Mouse (Mus musculus) G1E (cell line): ENCODE measurements around the gene Tas2r138. TPM values are rescaled to one million over a fixed set of nuclear protein-coding genes. Genes with fewer than 3 reads are reported as not detected.
"Not testable (repeated sequence)": the region's sequence is repeated elsewhere in the genome, so short reads cannot be mapped to it uniquely, and the experiment has no call there.

Experiments
- ATAC-seq: 2 replicates; pipeline ENCODE4 v1.8.0; 2016; ENCODE audit warnings: mild to moderate bottlenecking; ENCODE audit not compliant: insufficient number of reproducible peaks, poor library complexity, low FRiP score, severe bottlenecking; ENCODE audit errors: extremely low read depth
- DNase-seq: peaks from one replicate; pipeline ENCODE4 v3.0.0; 2012; ENCODE audit warnings: low spot score
- H3K27me3 ChIP-seq: 2 replicates; pipeline ENCODE4 v1.6.1; 2012; ENCODE audit warnings: mild to moderate bottlenecking, low read length, inconsistent platforms; ENCODE audit not compliant: insufficient read depth
- H3K36me3 ChIP-seq: replicated peaks from 2 replicates; pipeline ENCODE3; 2012; ENCODE audit warnings: mild to moderate bottlenecking, inconsistent platforms
- H3K4me1 ChIP-seq: 2 replicates; pipeline ENCODE4 v1.6.1; 2012; ENCODE audit warnings: low read depth, low read length, inconsistent platforms, mixed read lengths; ENCODE audit not compliant: insufficient read depth
- H3K4me3 ChIP-seq: 2 replicates; pipeline ENCODE4 v1.5.1; 2012; ENCODE audit warnings: low read depth, mild to moderate bottlenecking, inconsistent platforms, low read length, moderate library complexity, mixed read lengths
- H3K9me3 ChIP-seq: replicated peaks from 2 replicates; pipeline ENCODE4 v1.6.1; 2012; ENCODE audit warnings: inconsistent platforms
- CTCF ChIP-seq: IDR thresholded peaks from 2 replicates; pipeline ENCODE4 v1.5.1; 2012; ENCODE audit warnings: low read depth, low read length, inconsistent platforms, mixed read lengths
- GATA1 ChIP-seq: IDR thresholded peaks from 2 replicates; pipeline ENCODE4 v1.6.1; 2012; ENCODE audit warnings: borderline replicate concordance, low read length, inconsistent platforms, mixed read lengths
- GATA2 ChIP-seq: IDR thresholded peaks from 2 replicates; pipeline ENCODE4 v1.6.1; 2012; ENCODE audit warnings: low read depth, low read length, inconsistent platforms, borderline replicate concordance
- POLR2AphosphoS5 ChIP-seq: IDR thresholded peaks from 2 replicates; pipeline ENCODE4 v1.6.1; 2012; ENCODE audit warnings: low read depth, low read length, inconsistent platforms; ENCODE audit not compliant: insufficient replicate concordance
- TAL1 ChIP-seq: conservative IDR thresholded peaks from 2 replicates; pipeline ENCODE4 v1.6.1; 2012; ENCODE audit warnings: low read depth, low read length, inconsistent platforms, mixed read lengths
- polyA plus RNA-seq: library from polyadenylated mRNA; stranded (reverse); fragments of >175 nt; gene quantifications from 2 replicates; pipeline ENCODE4 v1.2.3, GENCODE M21; 2012
- total RNA-seq, 2 experiments: library from RNA; stranded (forward) in 1 of 2; stranded (reverse) in 1 of 2; fragments of 200-1000 nt in 1 of 2; fragments of >200 nt in 1 of 2; fragmentation: Nextera tagmentation in 1 of 2; gene quantifications; 2 replicates each; pipeline ENCODE4 v1.2.3; 2014 to 2017

The Tas2r138 gene
- total and polyA plus RNA-seq, 3 experiments = not detected

DNA sequence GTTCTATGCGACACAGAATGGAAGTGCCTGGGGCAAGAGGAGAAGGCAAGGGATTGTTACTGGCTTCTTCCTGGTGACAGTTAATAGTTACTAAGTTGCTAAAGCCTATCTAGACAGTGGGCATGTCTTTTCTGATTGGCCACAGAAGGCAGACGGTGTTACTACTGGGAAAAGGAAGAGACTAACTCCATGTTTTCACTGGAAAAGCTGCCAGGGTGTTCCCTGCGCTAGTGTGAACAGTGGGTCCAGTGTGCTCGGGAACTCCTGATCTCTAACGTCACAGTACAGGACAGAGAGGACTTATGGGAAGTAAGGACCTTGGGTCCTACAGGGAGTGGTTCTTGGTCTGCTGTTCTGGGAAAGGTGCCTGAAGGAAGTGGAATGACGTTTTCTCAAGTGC is 22.4 kb upstream of the Tas2r138 start:
- H3K36me3 ChIP-seq = no peaks in the 10 kb centered on the region
- no peak for TF ChIP-seq TAL1
- TF ChIP-seq CTCF = no peak
- TF ChIP-seq POLR2AphosphoS5 = no peak
- TF ChIP-seq GATA1 = no peak
- TF ChIP-seq GATA2 = no peak
- DNase-seq (no peak), ATAC-seq (no peak)
- H3K9me3 ChIP-seq = no peaks in the 10 kb centered on the region
- H3K4me1 ChIP-seq = no peaks in the 10 kb centered on the region
- H3K4me3 ChIP-seq = no peak overlapping the region
- H3K27me3 ChIP-seq = no peaks in the 10 kb centered on the region

DNA sequence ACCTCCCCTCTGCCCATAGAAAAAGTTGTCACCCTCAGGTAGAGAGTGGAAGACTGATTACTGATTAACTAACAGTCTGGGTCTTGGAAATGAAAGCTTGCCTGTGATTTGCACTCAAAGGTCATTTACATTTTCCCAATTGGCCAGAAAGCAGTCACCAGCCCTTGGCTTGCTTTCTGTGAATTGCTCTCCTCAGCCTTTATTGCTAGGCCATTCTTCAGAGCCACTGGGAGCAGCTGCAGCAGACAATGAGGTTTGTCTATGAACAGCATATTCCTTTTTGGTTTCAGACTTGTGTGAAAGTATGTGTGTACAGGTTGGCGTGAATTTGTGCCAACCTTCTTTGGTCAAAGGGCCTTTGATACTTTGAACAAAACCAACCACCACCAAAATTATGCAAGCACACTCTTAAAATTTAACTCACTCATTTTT is 21.5 kb upstream of the Tas2r138 start:
- H3K4me1 ChIP-seq = no peaks in the 10 kb centered on the region
- no peak for TF ChIP-seq TAL1
- TF ChIP-seq CTCF = no peak
- no peak for TF ChIP-seq POLR2AphosphoS5
- TF ChIP-seq GATA2 = no peak
- TF ChIP-seq GATA1 = no peak
- no peaks in the 10 kb centered on the region for H3K36me3 ChIP-seq
- no peak for DNase-seq
- ATAC-seq = no peak
- H3K9me3 ChIP-seq = no peaks in the 10 kb centered on the region
- H3K4me3 ChIP-seq = no peak overlapping the region
- no peaks in the 10 kb centered on the region for H3K27me3 ChIP-seq

DNA sequence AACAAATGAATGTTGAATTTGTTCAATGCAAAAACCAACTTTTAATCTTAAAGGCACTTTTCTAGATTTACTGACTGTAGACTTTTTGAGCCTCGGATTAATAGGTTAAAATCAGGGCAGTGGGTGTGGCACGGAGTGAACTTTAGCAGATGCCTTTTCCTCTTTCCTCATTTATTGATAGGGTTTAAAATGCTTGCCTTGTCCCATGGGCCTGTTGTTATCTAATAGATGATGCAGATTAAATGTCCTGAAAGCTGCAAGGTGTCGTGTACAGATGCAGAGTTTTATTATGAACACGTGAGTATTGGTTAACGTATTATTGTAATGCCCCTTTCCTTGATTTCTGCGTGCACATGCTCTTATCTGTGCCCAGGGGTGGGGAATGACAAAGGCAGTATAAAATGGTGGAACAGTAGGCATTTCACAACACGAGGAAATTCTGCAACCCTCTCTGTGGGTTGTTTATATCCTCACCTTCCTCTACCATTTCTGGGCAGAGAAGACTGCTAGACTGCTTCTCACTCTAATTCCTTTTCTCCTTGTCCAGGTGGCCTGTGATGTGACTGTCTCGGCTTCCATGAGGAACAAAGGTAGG is 15.4 kb upstream of the Tas2r138 start, which contains the start of gene Mgam:
TSS of gene Mgam (plus strand) at position 426 of the 595 bp plus-strand sequence.
- H3K36me3 ChIP-seq = no peaks in the 10 kb centered on the region
- H3K4me3 ChIP-seq = no peak within 1 kb of the TSS
- H3K27me3 ChIP-seq = 0 out of 2 replicates have a peak, but pooled peaks cover 2% of the 10 kb centered on the region
- H3K9me3 ChIP-seq = no peaks in the 10 kb centered on the region
- no peaks in the 10 kb centered on the region for H3K4me1 ChIP-seq
- TF ChIP-seq GATA2 = no peak
- no peak for TF ChIP-seq CTCF
- no peak for TF ChIP-seq TAL1
- no peak for TF ChIP-seq POLR2AphosphoS5
- TF ChIP-seq GATA1 = no peak
- DNase-seq (no peak), ATAC-seq (no peak)

DNA sequence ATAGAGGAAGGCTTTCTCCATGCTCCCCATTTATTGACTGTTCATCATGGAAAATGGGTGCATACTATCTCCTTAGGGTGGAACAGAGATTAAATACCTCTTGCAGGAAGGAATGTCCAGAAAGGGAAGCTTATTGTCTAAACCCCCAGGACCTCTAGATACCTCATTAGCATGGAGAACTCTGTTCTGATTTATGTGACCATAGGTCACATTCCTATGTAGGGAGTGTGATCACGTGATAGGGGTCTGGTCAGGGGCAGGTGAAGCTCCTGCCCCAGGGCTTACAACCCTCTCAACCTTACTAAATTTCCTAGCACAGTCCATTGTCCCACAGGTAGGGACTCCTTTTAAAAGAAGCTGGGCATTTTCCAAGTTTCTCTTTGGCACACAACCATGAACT is 13.0 kb upstream of the Tas2r138 start:
- no peaks in the 10 kb centered on the region for H3K9me3 ChIP-seq
- TF ChIP-seq POLR2AphosphoS5 (no peak), GATA2 (no peak), CTCF (no peak), GATA1 (no peak), TAL1 (no peak)

DNA sequence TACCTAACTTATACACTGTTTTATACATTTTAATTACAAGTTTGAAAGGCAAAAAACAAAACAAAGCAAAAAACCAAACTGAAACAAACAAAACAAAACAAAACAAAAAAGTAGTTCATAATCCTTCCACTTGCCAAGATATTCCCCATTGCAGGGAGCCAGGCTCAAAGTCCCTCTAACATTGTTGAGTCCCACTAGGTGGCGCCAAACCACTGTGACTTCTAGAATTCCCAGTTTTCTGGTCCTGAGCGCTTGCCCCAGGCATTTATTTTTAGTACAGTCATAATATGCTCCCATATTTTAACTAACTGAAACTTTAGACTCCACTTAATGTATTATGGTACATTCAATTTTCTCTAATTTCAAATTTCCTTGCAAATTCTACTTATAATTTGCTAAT is 4.9 kb upstream of the Tas2r138 start:
- ATAC-seq (no peak), DNase-seq (no peak)
- no peaks in the 10 kb centered on the region for H3K4me1 ChIP-seq
- H3K36me3 ChIP-seq = no peaks in the 10 kb centered on the region
- no peak overlapping the region for H3K4me3 ChIP-seq
- H3K9me3 ChIP-seq = no peaks in the 10 kb centered on the region
- TF ChIP-seq GATA2 (no peak), CTCF (peak; percentile 9; the same call in 1 of the 2 replicates), POLR2AphosphoS5 (no peak)
- no peaks in the 10 kb centered on the region for H3K27me3 ChIP-seq

More for the DNA sequence above, 13.0 kb upstream of the Tas2r138 start:
- no peak overlapping the region for H3K4me3 ChIP-seq
- no peaks in the 10 kb centered on the region for H3K4me1 ChIP-seq
- H3K36me3 ChIP-seq = no peaks in the 10 kb centered on the region
- no peak for DNase-seq
- ATAC-seq = no peak
- H3K27me3 ChIP-seq = 0 out of 2 replicates have a peak, but pooled peaks cover 2% of the 10 kb centered on the region

DNA sequence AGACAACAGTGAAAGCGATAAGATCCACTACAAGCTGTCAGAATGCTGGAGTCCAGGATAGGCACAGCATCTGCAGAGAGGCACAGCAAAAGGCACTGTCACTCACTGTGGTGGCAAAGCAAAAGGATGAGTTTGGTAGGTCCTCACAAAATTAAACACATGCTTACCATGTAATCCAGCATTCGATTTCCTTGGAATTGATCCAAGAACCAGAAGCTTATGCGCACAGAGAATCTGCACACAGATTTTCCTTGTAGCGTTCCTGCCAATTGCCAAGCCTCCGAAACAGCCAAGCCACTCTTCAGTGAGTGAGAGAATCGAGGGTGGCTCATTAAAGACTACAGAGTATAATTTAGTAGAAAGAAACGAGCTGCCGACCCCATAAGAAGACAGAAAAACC is 2.9 kb downstream of the Tas2r138 start:
- DNase-seq = no peak
- Histone ChIP-seq H3K9me3 (no peaks in the 10 kb centered on the region), H3K4me1 (no peaks in the 10 kb centered on the region), H3K4me3 (no peak overlapping the region), H3K27me3 (no peaks in the 10 kb centered on the region), H3K36me3 (no peaks in the 10 kb centered on the region)
- ATAC-seq = no peak
- TF ChIP-seq GATA1 (no peak), CTCF (no peak), TAL1 (no peak), GATA2 (no peak), POLR2AphosphoS5 (no peak)

DNA sequence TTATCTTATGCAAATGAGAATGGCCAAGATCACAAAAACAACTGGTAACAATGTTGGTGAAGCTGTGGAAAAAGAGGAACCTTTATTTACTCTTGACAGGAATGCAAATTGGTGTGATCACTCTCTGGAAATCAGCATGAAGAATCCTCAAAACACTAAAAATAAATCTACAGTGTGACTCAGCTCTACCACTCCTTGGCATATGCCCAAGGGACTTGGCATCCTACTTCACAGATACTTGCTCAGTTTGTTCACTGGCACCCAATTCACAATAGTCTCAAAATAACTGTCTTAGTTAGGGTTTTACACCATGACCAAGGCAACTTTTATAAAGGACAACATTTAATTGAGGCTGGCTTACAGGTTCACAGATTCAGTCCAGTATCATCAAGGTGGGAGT is 5.7 kb downstream of the Tas2r138 start:
- Histone ChIP-seq H3K4me3 (no peak overlapping the region), H3K4me1 (no peaks in the 10 kb centered on the region), H3K27me3 (no peaks in the 10 kb centered on the region), H3K36me3 (no peaks in the 10 kb centered on the region), H3K9me3 (no peaks in the 10 kb centered on the region)
- TF ChIP-seq POLR2AphosphoS5 (no peak), GATA1 (no peak), GATA2 (no peak), TAL1 (no peak), CTCF (no peak)
- DNase-seq (no peak), ATAC-seq (no peak)

DNA sequence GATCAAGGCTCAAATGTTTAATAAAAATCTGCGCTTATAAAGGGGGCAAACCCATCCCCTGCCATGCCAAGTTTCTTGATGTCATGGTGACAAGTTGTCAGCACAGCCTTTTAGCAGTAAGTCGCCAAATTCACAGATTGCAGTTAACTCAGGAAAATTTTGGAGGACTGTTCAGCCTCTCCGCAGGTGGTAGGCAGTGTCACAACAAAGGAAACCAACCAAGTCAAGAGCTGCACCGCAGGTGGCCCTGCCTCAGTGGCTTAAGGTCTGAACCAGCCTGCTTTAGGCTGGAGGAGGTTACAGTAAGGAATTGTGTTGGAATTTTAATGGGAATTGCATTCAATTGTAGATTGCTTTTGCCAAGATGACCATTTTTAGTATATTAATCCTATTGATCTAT is 14.6 kb downstream of the Tas2r138 start:
- not testable (repeated sequence) for H3K36me3 ChIP-seq, H3K27me3 ChIP-seq, H3K4me3 ChIP-seq, DNase-seq, H3K4me1 ChIP-seq, ATAC-seq, H3K9me3 ChIP-seq
